Mouse (Mus musculus): Measurements from ENCODE around the gene Adipor2.

- TF ChIP-seq POLR2A (IDR thresholded peaks at IDR 0.05; ENCODE audit: borderline replicate concordance, extremely low read depth, insufficient read depth, insufficient read length, poor library complexity, severe bottlenecking), result no peak
- TF ChIP-seq CTCF (IDR thresholded peaks at IDR 0.05; ENCODE audit: borderline replicate concordance, extremely low read depth, insufficient read depth, insufficient read length), result no peak
These were observed 7.7 kb downstream of the Adipor2 start for GRCm38 (mm10) chr6:119409766-119410165.
